Mouse (Mus musculus) kidney, adult 2 months (tissue): ENCODE results near the gene Sox6.

Source experiments
- CTCF ChIP-seq: fragments of 200-500 bp; conservative IDR thresholded peaks from 2 replicates; pipeline ENCODE4 v1.5.1; 2011; ENCODE audit warnings: low read depth, mild to moderate bottlenecking, control low read depth, low read length, moderate library complexity, mixed read lengths; ENCODE audit not compliant: insufficient read depth, insufficient read length
- POLR2A ChIP-seq: fragments of 200-500 bp; IDR thresholded peaks from one replicate; pipeline ENCODE4 v1.6.1; 2011; ENCODE audit warnings: low read depth, low read length, control low read depth

DNA sequence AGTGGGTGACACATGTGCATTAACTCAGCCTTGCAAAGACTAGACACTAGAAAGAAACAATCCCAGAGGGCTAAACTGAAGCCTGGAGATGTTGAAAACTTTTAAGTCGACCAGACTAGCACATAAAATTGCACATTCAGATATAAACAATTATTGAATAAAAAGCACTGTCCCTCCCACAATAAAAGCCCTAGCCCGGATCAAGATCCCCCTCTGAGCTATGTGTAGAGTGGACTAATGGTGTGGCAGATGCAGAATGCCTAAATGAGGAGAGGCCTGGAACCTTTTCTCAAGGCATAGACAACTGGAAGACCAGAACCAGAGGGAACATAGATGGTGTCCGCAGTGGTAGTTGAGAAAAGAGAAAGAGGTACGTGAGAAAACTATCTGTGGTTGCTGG is 3.1 kb downstream of the Sox6 start:
- TF ChIP-seq POLR2A (no peak), CTCF (no peak)
